Mouse (Mus musculus) heart, embryonic 10.5 days (tissue): ENCODE data around the gene Stxbp1. TPM values are rescaled to one million over a fixed set of nuclear protein-coding genes. Genes with fewer than 3 reads are reported as not detected.

ENCODE experiments used
- DNase-seq: peaks from one replicate; pipeline ENCODE4 v3.0.0-alpha.2; 2017; ENCODE audit warnings: low spot score
- H3K27ac ChIP-seq: fragments of 300-500 bp; sonication (generic); 2 replicates; pipeline ENCODE4 v1.5.1; 2016; ENCODE audit warnings: mild to moderate bottlenecking
- H3K27me3 ChIP-seq: fragments of 300-500 bp; sonication (generic); 2 replicates; pipeline ENCODE4 v1.6.1; 2016; ENCODE audit warnings: mild to moderate bottlenecking; ENCODE audit not compliant: poor library complexity, insufficient read depth, severe bottlenecking
- H3K36me3 ChIP-seq: fragments of 300-500 bp; sonication (generic); 2 replicates; pipeline ENCODE4 v1.6.1; 2016; ENCODE audit warnings: mild to moderate bottlenecking, moderate library complexity
- H3K4me1 ChIP-seq: fragments of 300-500 bp; sonication (generic); 2 replicates; pipeline ENCODE4 v1.6.1; 2016; ENCODE audit warnings: mild to moderate bottlenecking
- H3K4me3 ChIP-seq: fragments of 300-500 bp; sonication (generic); 2 replicates; pipeline ENCODE4 v1.5.1; 2016; ENCODE audit warnings: mild to moderate bottlenecking, moderate library complexity
- H3K9me3 ChIP-seq: fragments of 300-500 bp; sonication (generic); 2 replicates; pipeline ENCODE4 v1.6.1; 2016; ENCODE audit warnings: mild to moderate bottlenecking, moderate library complexity
- WGBS: fragments of 180-500 bp; shearing (Covaris S2); methylation state at CpG from one replicate; pipeline ENCODE4 v1.1.7; 2016; 5-methylcytosine and 5-hydroxymethylcytosine counted together
- polyA plus RNA-seq: library from polyadenylated mRNA; unstranded; fragments of >200 nt; fragmentation: Nextera tagmentation; extraction: Ambion mirVana; gene quantifications from 2 replicates; pipeline ENCODE4 v1.2.1, GENCODE M21; 2016

Gene Stxbp1
- polyA plus RNA-seq, 1 experiment from 2014 or later, result 19.1 TPM

GRCm38 (mm10) chr2:32846101-32846804, 792 bp downstream of the Stxbp1 start:
- DNase-seq, result no peak
- H3K27ac ChIP-seq, result peak overlapping the region; percentile 90
- no peaks in the 10 kb centered on the region for H3K36me3 ChIP-seq
- peak overlapping the region; percentile 89 for H3K4me3 ChIP-seq
- H3K4me1 ChIP-seq, result peaks cover 17% of the 10 kb centered on the region
- peaks cover 8% of the 10 kb centered on the region for H3K27me3 ChIP-seq
- H3K9me3 ChIP-seq, result no peaks in the 10 kb centered on the region
- WGBS, result 0% methylated on average over 33 of the region's 33 CpGs

GRCm38 (mm10) chr2:32845572-32846100, 1.4 kb downstream of the Stxbp1 start:
- H3K9me3 ChIP-seq, result no peaks in the 10 kb centered on the region
- peak overlapping the region; percentile 90; the same call in 1 of the 2 replicates for H3K27ac ChIP-seq
- H3K36me3 ChIP-seq, result no peaks in the 10 kb centered on the region
- H3K4me3 ChIP-seq, result peak overlapping the region; percentile 89
- WGBS, result 6% methylated on average over 12 of the region's 12 CpGs
- H3K4me1 ChIP-seq, result peaks cover 17% of the 10 kb centered on the region
- peaks cover 1% of the 10 kb centered on the region for H3K27me3 ChIP-seq
- no peak for DNase-seq

DNA sequence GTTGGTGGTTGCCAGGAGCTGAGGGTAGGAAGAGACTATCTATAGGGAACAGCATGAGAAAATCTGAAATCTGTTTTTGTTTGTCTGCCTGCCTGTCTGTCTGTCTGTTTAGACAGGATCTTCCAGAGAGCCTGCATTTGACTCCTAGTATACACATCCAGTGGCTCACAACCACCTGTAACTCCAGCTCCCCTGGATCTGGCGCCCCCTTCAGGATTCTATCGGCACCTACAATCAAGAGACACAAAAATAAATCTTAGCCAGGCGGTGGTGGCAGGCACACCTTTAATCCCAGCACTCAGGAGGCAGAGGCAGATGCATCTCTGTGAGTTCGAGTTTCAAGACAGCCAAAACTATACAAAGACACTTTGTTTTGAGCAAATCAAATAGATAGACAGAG, 4.5 kb downstream of the Stxbp1 start:
- Histone ChIP-seq H3K4me3 (no peak overlapping the region), H3K9me3 (no peaks in the 10 kb centered on the region), H3K27me3 (no peaks in the 10 kb centered on the region), H3K27ac (no peak overlapping the region), H3K36me3 (no peaks in the 10 kb centered on the region), H3K4me1 (peaks cover 43% of the 10 kb centered on the region)
- DNase-seq, result no peak
- WGBS, result 36% methylated on average over 4 of the region's 4 CpGs

- H3K4me3 ChIP-seq, result no peak overlapping the region
- H3K27me3 ChIP-seq, result no peaks in the 10 kb centered on the region
- H3K36me3 ChIP-seq, result no peaks in the 10 kb centered on the region
- H3K9me3 ChIP-seq, result no peaks in the 10 kb centered on the region
- no peak for DNase-seq
- peaks cover 45% of the 10 kb centered on the region for H3K4me1 ChIP-seq
- WGBS, result 64% methylated on average over 5 of the region's 5 CpGs
- no peak overlapping the region for H3K27ac ChIP-seq
Observed at GRCm38 (mm10) chr2:32841099-32841498, 5.9 kb downstream of the Stxbp1 start.

- H3K9me3 ChIP-seq, result no peaks in the 10 kb centered on the region
- no peak for DNase-seq
- WGBS, result 48% methylated on average over 2 of the region's 2 CpGs
- no peaks in the 10 kb centered on the region for H3K27me3 ChIP-seq
- no peaks in the 10 kb centered on the region for H3K36me3 ChIP-seq
- peak overlapping the region; percentile 79 for H3K27ac ChIP-seq
- H3K4me3 ChIP-seq, result no peak overlapping the region
- H3K4me1 ChIP-seq, result peaks cover 53% of the 10 kb centered on the region
Observed at GRCm38 (mm10) chr2:32839261-32839660, 7.8 kb downstream of the Stxbp1 start.

GRCm38 (mm10) chr2:32838147-32838884, 8.7 kb downstream of the Stxbp1 start:
- no peaks in the 10 kb centered on the region for H3K36me3 ChIP-seq
- DNase-seq, result no peak
- H3K27ac ChIP-seq, result peak overlapping the region; percentile 79
- no peaks in the 10 kb centered on the region for H3K9me3 ChIP-seq
- H3K4me3 ChIP-seq, result no peak overlapping the region
- peaks cover 50% of the 10 kb centered on the region for H3K4me1 ChIP-seq
- H3K27me3 ChIP-seq, result no peaks in the 10 kb centered on the region
- 32% methylated on average over 9 of the region's 9 CpGs for WGBS

DNA sequence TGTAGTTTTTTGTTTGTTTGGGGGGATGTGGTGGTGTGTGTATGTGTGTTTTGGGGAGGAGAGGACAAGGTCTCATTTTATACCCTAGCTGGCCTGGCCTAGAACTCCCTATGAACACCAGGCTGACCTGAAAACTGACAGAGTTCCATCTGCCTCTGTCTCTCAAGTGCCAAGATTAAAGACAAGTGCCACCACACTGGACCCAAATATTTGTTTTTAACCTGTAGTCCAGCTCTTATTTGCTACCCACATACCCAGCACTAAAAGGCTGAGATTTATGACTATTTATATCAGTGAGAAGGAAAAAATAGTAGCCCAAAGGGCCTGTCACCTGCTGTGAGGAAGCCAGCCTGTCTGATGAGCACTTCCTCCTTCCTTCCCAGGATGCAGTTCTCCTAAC, 11.5 kb downstream of the Stxbp1 start:
- no peaks in the 10 kb centered on the region for H3K27me3 ChIP-seq
- no peak for DNase-seq
- H3K4me3 ChIP-seq, result no peak overlapping the region
- H3K9me3 ChIP-seq, result no peaks in the 10 kb centered on the region
- H3K27ac ChIP-seq, result no peak overlapping the region
- H3K4me1 ChIP-seq, result peaks cover 50% of the 10 kb centered on the region
- H3K36me3 ChIP-seq, result no peaks in the 10 kb centered on the region

DNA sequence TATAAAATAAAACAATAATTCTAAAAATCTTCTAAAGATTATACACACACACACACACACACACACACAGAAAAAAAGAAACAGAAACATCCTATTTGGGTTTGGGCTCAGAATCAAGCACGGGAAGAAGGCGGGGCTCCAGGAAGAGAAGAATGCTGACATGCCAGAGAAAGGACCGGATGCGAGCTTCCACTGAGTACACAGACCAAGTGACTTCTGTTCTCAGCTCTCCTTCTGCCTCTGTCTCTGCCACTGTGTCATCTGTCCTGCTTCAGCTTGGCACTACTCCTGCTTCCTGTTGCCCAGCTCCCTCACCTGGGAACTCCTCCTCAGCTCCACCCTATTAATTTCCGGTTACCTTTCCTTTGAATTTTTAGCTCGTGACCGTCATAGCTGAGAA, 12.5 kb downstream of the Stxbp1 start:
- Histone ChIP-seq H3K27me3 (no peaks in the 10 kb centered on the region), H3K4me3 (no peak overlapping the region), H3K9me3 (no peaks in the 10 kb centered on the region), H3K27ac (peak overlapping the region; percentile 73), H3K4me1 (peaks cover 49% of the 10 kb centered on the region), H3K36me3 (no peaks in the 10 kb centered on the region)
- no peak for DNase-seq
- WGBS, result 49% methylated on average over 7 of the region's 7 CpGs

GRCm38 (mm10) chr2:32828979-32829676, 17.9 kb downstream of the Stxbp1 start:
- Histone ChIP-seq H3K36me3 (no peaks in the 10 kb centered on the region), H3K27me3 (no peaks in the 10 kb centered on the region), H3K4me3 (no peak overlapping the region), H3K4me1 (peaks cover 30% of the 10 kb centered on the region), H3K27ac (no peak overlapping the region), H3K9me3 (no peaks in the 10 kb centered on the region)
- DNase-seq, result no peak
- WGBS, result 67% methylated on average over 11 of the region's 11 CpGs

- WGBS, result 63% methylated on average over 6 of the region's 6 CpGs
- Histone ChIP-seq H3K27me3 (no peaks in the 10 kb centered on the region), H3K4me3 (no peak overlapping the region), H3K36me3 (no peaks in the 10 kb centered on the region), H3K9me3 (no peaks in the 10 kb centered on the region), H3K4me1 (peaks cover 47% of the 10 kb centered on the region), H3K27ac (no peak overlapping the region)
- DNase-seq, result no peak
Observed at GRCm38 (mm10) chr2:32825796-32826195, 21.2 kb downstream of the Stxbp1 start.

DNA sequence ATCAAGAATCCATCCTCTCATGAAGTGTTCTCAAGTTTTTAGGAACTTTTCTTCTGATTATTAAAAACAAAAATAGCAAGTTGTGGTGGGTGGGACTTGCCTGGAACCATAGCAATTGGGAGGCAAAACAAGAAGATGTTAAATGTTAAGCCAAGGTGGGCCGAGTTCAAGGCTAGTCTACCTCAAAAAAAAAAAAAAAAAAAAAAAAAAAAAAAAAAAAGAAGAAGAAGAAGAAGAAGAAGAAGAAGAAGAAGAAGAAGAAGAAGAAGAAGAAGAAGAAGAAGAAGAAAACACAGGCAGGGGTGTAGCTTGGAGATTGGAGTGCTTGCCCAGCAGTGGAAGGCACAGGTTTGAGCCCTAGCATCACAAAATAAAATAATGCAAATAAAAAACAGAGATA, 22.3 kb downstream of the Stxbp1 start:
- 95% methylated on average over 1 of the region's 1 CpGs for WGBS
- 0 out of 2 replicates have a peak overlapping the region, but pooled peaks have one; percentile 3 for H3K27ac ChIP-seq
- no peaks in the 10 kb centered on the region for H3K36me3 ChIP-seq
- H3K4me3 ChIP-seq, result no peak overlapping the region
- H3K27me3 ChIP-seq, result no peaks in the 10 kb centered on the region
- no peak for DNase-seq
- peaks cover 43% of the 10 kb centered on the region for H3K4me1 ChIP-seq
- no peaks in the 10 kb centered on the region for H3K9me3 ChIP-seq

GRCm38 (mm10) chr2:32824181-32824580, 22.9 kb downstream of the Stxbp1 start:
- no peaks in the 10 kb centered on the region for H3K9me3 ChIP-seq
- H3K4me3 ChIP-seq, result no peak overlapping the region
- H3K27ac ChIP-seq, result peak overlapping the region; percentile 3; the same call in 1 of the 2 replicates
- no peak for DNase-seq
- H3K4me1 ChIP-seq, result peaks cover 37% of the 10 kb centered on the region
- 59% methylated on average over 8 of the region's 8 CpGs for WGBS
- H3K36me3 ChIP-seq, result no peaks in the 10 kb centered on the region
- H3K27me3 ChIP-seq, result no peaks in the 10 kb centered on the region
